Mouse (Mus musculus): ENCODE results near the gene Lrrc4.

The Lrrc4 gene

GRCm38 (mm10) chr6:28855442-28855841, 23.9 kb upstream of the Lrrc4 start:
- DNase-seq (ENCODE audit: low spot score in 2 of 2) = no peak

- DNase-seq (ENCODE audit: low spot score in 2 of 2) = no peak
Observed at GRCm38 (mm10) chr6:28854598-28854997, 23.1 kb upstream of the Lrrc4 start.

DNA sequence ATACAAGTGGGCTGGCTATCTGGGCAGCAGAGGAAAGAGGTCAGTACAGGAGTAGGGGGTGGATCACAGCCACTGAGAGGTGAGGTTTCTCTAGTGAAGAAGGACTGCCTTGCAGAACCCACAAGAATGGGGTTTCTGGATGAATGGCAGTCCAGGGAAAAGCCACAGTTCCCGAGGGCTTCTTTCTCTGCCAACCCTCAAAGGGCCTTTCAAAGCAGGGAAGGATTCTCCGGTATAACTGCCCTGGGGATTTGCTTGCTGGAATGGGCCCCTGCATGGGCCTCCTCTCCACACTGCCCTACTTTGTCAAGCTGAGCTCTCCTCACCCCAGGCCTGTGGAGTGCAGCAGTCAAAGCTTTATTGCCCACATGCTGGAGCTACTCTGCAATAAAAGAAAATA, 22.1 kb upstream of the Lrrc4 start:
- DNase-seq (ENCODE audit: low spot score in 2 of 2) = no peak

DNA sequence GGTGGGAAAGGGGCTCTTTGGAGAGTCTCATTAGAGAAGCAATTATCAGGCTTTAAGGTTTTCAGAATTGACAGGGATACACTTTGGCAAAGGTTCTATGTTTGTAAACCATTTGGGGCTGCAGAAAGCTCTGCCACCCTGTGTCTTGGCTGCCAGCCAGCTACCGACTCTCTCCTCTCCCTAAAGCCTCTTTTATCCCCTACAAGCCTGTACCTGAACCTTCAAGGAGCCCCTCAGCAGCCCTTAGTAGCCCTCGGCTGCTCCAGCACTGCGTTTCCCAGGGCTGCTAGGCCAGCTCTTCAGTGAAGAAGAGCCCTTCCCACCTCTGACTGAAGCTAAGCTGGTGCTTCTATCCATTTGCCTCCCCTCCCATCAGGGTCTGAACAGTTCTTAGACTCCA, 21.6 kb upstream of the Lrrc4 start:
- no peak for DNase-seq (ENCODE audit: low spot score in 2 of 2)

- no peak for DNase-seq (ENCODE audit: low spot score in 2 of 2)
Observed at GRCm38 (mm10) chr6:28852342-28852741, 20.8 kb upstream of the Lrrc4 start.

GRCm38 (mm10) chr6:28850326-28850900, 18.9 kb upstream of the Lrrc4 start:
- no peak for DNase-seq (ENCODE audit: low spot score in 2 of 2)

DNA sequence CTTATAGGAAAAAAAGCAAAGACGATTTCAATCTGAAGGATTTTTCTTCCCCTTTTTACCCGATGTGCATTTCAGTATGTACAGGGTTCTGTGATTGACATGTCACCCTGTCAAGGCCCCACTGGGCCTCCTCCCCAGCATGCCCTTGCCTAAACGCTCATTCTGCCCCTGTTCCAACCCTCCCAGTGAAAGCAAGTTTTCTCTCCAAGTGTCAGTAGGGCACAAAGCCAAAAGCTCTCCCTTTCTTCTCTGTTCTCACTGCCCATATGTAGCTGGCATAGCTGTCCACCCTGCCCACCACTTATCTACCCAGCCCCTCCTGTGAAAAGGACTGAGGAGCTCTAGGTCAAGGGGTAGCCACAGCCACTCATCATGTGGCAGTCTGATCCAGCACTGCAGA, 17.8 kb upstream of the Lrrc4 start:
- DNase-seq (ENCODE audit: low spot score in 2 of 2) = no peak

- no peak for DNase-seq (ENCODE audit: low spot score in 2 of 2)
Observed at GRCm38 (mm10) chr6:28848891-28849290, 17.3 kb upstream of the Lrrc4 start.

- no peak for DNase-seq (ENCODE audit: low spot score in 2 of 2)
Observed at GRCm38 (mm10) chr6:28848285-28848794, 16.8 kb upstream of the Lrrc4 start.

GRCm38 (mm10) chr6:28847616-28848015, 16.1 kb upstream of the Lrrc4 start:
- DNase-seq (ENCODE audit: low spot score in 2 of 2) = no peak

- DNase-seq (ENCODE audit: low spot score in 2 of 2) = no peak
Observed at GRCm38 (mm10) chr6:28845610-28846009, 14.1 kb upstream of the Lrrc4 start.

GRCm38 (mm10) chr6:28842375-28843276, 11.1 kb upstream of the Lrrc4 start:
- no peak for DNase-seq (ENCODE audit: low spot score in 2 of 2)

DNA sequence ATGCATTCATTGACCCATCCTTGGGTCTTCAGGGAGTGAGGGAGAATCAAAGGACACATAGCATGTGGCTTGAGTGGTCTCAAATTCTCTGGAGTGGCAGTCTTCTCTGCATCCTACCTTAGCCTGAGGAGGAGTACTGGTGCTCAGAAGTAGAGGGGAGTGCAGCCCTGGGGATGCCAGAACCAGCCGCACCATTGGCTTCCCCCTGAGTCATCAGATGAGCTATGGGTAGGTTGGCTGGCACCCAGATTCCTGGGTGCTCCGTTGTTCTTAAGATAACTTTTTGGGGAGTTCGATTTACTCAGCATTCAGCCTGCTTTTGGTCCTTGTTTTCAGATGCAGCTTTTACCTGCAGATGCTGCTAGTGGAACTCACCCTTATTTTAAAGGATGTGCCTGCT, 10.0 kb upstream of the Lrrc4 start:
- no peak for DNase-seq (ENCODE audit: low spot score in 2 of 2)

- DNase-seq (ENCODE audit: low spot score in 2 of 2) = no peak
Observed at GRCm38 (mm10) chr6:28836600-28836999, 5.1 kb upstream of the Lrrc4 start.

DNA sequence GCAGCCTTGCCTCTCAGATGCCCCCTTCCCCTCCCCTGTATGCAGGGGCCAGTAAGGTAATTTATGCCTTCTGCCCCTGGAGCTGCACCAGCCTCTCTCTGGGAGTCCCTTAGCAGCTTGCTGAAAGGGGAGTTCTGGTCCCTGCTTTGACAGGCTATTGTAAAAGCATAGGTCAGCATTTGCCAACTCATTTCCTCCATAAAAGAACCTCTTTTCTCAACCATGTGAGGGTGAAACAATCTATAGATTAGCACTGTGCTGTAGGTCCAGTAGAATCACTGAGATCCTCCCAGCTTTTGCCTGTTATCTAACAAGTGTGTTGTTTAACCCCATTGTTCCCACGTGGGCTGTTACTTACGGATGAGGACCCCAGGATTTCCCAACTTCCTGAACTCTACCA, 2.5 kb upstream of the Lrrc4 start:
- DNase-seq (ENCODE audit: low spot score in 2 of 2) = no peak

DNA sequence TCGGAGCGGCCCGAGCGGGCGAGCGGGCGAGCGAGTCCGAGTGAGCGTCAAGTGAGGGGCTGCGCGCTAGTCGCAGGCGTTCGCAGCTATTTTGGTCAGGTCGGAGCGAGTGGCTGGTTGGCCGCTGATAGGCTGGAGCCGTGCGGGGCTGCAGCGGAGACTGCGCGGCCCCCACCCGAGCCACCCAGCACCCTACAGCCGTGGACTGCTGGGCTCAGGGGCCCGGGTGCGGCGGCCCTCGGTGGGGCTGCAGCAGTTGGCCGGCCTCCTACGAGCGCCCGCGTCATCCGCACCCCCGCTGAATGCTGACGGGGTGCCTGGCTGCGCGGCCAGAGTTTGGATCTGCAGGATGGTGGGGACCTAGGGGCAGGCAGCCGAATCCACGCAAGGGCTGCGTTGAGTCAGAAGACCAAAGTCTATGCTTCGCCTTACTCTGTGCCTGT, 1.9 kb upstream of the Lrrc4 start:
- no peak for DNase-seq (ENCODE audit: low spot score in 2 of 2)

- DNase-seq (ENCODE audit: low spot score in 2 of 2) = no peak
Observed at GRCm38 (mm10) chr6:28832751-28833291, 1.3 kb upstream of the Lrrc4 start.

GRCm38 (mm10) chr6:28831854-28832750, 555 bp upstream of the Lrrc4 start:
- no peak for DNase-seq (ENCODE audit: low spot score in 2 of 2)

GRCm38 (mm10) chr6:28830306-28830705, 1.2 kb downstream of the Lrrc4 start:
- no peak for DNase-seq (ENCODE audit: low spot score in 2 of 2)

- no peak for DNase-seq (ENCODE audit: low spot score in 2 of 2)
Observed at GRCm38 (mm10) chr6:28828593-28828992, 3.0 kb downstream of the Lrrc4 start.

GRCm38 (mm10) chr6:28827565-28827964, 4.0 kb downstream of the Lrrc4 start:
- DNase-seq (ENCODE audit: low spot score in 2 of 2) = no peak

All from urinary bladder, postnatal 36 days (tissue).